Mouse (Mus musculus) adrenal gland, postnatal 4 days (tissue): ENCODE measurements around the gene Rasd1. TPM values are rescaled to one million over a fixed set of nuclear protein-coding genes. Genes with fewer than 3 reads are reported as not detected.

Experiments used
- total RNA-seq, 2 experiments: library from RNA; stranded (reverse); gene quantifications; 2 replicates each; pipeline ENCODE4 v1.2.3; 2021

The Rasd1 gene
- total RNA-seq, 2 experiments from 2014 or later: 20.7 to 21.6 TPM

Other genes with a start within 250 kb of the Rasd1 start
- 1 to 10 TPM; 5.4 to 6.6 TPM for gene Pld6, start 177.3 kb downstream of the Rasd1 start, total RNA-seq
- 10 to 100 TPM; 34.5 to 35.7 TPM for gene Flcn, start 154.9 kb downstream of the Rasd1 start, total RNA-seq
- gene Nt5m, start 125.5 kb downstream of the Rasd1 start, total RNA-seq: 10 to 100 TPM; 33.3 to 37.8 TPM
- 100 to 1,000 TPM; 113 to 118 TPM for gene Cops3, start 125.1 kb downstream of the Rasd1 start, total RNA-seq
- gene Med9, start 16.7 kb downstream of the Rasd1 start, total RNA-seq: 10 to 100 TPM; 36.5 to 41.0 TPM
- 10 to 100 TPM in 1 of 2 experiments, 1 to 10 TPM in 1; 7.3 to 54.5 TPM for gene Pemt, start 81.5 kb upstream of the Rasd1 start, total RNA-seq
- gene Rai1, start 140.1 kb upstream of the Rasd1 start, total RNA-seq: 10 to 100 TPM; 61.4 to 69.8 TPM